Mouse (Mus musculus) left cerebral cortex, postnatal 36 days (tissue): ENCODE measurements around the gene Pdss1. TPM values are rescaled to one million over a fixed set of nuclear protein-coding genes. Genes with fewer than 3 reads are reported as not detected.
"Not testable (repeated sequence)": the region's sequence is repeated elsewhere in the genome, so short reads cannot be mapped to it uniquely, and the experiment has no call there.

Experiments used
- DNase-seq, 2 experiments: peaks; one replicate each; pipeline ENCODE4 v3.0.0; 2021 to 2022; ENCODE audit warnings: low spot score in 2 of 2, mixed read lengths in 1 of 2
- intact Hi-C: fragments of 180-260 bp; cut with DNase I; formaldehyde crosslinking; loops from one replicate; pipeline ENCODE4 v1.15.1; 2025
- total RNA-seq, 2 experiments: library from RNA; stranded (reverse); gene quantifications; 2 replicates each; pipeline ENCODE4 v1.2.3; 2021

Pdss1 gene
- 10 to 100 TPM in 1 of 2 experiments, 1 to 10 TPM in 1; 10.0 to 19.8 TPM for total RNA-seq

- intact Hi-C loops, result loop anchor here (2.0 kb wide), 1 partner anchor 145 kb away; the partner anchor contains the start of gene Abi1
- DNase-seq, result peak; percentile 91 to 94
Observed at GRCm38 (mm10) chr2:22895282-22896273, at the start of gene Pdss1. Gene Pdss1, plus strand, starts transcription at chr2:22895522.

GRCm38 (mm10) chr2:22851900-22852299 is 43.4 kb upstream of the Pdss1 start:
- intact Hi-C loops, result no loop called here
- no peak for DNase-seq

DNA sequence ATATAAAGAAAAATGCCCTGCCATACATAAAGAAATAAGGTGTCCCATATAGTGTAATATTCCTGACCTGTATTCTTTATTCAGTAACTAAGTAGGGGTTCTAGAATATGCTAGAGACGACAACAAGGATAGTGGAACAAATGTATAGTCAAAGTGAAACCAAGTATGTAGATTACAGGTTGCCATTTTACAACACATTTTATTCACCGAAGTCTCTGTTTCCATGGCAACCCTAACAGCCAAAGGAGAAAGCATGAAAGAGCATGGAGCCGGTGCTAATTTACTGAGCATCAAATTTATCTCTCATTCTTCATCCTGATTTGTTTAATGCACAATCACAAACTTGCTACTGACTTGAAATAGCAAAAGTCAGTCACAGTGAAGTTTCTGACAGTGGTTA is 37.8 kb upstream of the Pdss1 start:
- intact Hi-C loops, result no loop called here
- DNase-seq, result no peak

GRCm38 (mm10) chr2:22862194-22862593 is 33.1 kb upstream of the Pdss1 start:
- intact Hi-C loops, result loop anchor here (5.0 kb wide), 1 partner anchor 905 kb away; no protein-coding TSS in a partner anchor

DNA sequence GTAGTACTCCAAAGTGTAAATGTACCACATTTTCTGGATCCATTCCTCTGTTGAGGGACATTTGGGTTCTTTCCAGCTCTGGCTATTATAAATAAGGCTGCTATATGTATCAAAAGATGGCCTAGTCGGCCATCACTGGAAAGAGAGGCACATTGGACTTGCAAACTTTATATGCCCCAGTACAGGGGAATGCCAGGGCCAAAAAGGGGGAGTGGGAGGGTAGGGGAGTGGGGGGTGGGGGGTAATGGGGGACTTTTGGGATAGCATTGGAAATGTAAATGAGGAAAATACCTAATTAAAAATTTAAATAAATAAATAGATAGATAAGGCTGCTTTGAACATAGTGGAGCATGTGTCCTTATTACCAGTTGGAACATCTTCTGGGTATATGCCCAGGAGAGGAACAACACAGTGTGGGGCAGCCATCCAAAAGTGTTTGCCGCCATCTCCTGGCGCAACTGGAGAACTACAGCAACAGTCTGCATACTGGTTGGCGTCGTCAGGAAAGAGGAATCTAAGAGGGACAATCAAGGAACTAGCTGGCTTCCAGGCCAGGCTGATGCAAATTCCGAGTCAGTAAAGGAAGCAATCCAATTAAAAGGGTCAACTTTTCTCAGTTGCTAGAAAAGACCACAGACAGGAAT is 30.8 kb upstream of the Pdss1 start:
- intact Hi-C loops, result loop anchor here (1.0 to 5.0 kb wide), 2 partner anchors 105 to 907 kb away; no protein-coding TSS in a partner anchor
- DNase-seq, result peak; percentile 69 to 70

More at GRCm38 (mm10) chr2:22862194-22862593, 33.1 kb upstream of the Pdss1 start:
- DNase-seq, result no peak

DNA sequence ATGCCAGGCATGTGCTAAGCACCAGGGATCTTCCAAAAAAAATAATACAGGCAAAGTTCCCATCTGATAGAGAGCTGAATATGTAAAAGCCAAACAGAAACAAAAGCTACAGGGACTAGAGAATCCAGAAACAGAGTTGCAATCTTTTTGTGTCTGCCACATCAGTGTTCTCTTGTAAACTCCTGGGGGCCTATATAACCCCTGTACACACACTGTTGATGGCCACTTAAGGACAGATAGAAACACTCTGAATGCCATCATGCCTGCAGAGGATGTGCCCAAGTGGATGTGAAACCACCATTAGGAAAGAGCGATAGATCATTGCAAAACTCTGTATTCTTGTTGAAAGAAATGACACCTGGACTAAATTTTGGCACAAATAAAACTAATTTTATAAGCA is 29.5 kb upstream of the Pdss1 start:
- DNase-seq, result no peak
- intact Hi-C loops, result no loop called here

DNA sequence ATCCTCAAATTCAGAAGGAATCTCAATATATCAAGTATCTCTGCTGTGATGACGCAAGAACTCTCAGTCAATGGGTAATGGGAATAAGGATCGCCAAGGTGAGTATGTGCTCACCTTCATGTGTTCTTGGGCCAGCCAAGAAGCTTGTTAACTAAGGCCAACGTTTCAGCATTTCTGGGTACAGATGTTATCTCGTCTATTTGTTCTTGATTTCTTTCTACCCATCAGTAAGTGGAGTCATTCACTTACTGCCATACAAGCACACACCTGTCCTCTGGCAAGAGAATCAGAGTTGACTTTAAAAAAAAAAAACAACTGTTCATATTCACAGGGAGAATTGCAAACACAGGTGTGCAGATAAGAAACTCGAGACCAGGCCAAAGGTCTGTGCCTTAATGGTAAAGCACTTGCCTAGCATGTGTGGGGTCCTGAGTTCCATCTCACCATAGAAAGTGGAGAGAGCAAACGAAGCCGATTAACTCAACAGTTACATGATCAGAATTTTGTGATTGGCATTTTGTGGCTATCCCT is 28.4 kb upstream of the Pdss1 start:
- no peak for DNase-seq
- intact Hi-C loops, result no loop called here

DNA sequence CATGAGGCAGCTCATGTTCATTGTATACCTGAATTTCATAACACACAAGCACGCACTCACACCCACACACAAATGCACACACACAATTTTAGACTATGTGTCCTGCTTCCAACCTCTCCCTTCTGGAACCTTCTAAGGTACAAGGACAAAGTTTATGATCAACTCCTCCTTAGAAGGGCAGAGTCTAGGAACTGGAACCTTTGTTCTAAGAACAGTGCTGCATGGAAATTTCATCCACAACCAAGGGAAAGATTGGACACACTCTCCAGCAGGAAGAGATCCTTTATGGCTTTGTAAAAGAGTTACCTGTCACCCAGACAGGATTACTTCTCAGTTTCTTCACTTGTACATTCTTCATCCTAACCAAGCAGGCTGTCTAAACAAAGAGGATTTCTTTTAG is 22.2 kb upstream of the Pdss1 start:
- DNase-seq, result no peak
- intact Hi-C loops, result no loop called here

DNA sequence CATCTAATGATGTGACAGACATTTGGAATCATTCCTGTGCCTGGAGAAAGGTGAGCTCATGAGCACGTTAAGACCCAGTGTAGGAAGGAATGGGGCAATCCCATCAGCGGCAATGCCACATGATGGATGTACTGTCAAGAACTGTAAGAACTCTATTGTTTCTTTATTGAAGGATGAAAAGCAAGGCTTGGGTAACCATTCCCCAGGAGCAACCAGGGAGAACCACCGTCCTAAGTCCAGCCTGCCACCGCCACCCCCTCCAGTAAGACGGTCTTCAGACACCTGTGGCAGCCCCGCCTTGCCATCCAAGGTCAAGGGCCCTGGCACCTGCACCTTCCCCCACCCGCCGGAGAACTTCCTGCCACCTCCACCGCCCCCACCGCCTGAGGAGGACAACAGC is 20.7 kb upstream of the Pdss1 start:
- intact Hi-C loops, result no loop called here
- DNase-seq, result no peak

- intact Hi-C loops, result no loop called here
- no peak for DNase-seq
Observed at GRCm38 (mm10) chr2:22876614-22877013, 18.7 kb upstream of the Pdss1 start.

GRCm38 (mm10) chr2:22878781-22879180 is 16.5 kb upstream of the Pdss1 start:
- intact Hi-C loops, result no loop called here
- no peak for DNase-seq

- intact Hi-C loops, DNase-seq: not testable (repeated sequence)
Observed at GRCm38 (mm10) chr2:22880726-22881125, 14.6 kb upstream of the Pdss1 start.

DNA sequence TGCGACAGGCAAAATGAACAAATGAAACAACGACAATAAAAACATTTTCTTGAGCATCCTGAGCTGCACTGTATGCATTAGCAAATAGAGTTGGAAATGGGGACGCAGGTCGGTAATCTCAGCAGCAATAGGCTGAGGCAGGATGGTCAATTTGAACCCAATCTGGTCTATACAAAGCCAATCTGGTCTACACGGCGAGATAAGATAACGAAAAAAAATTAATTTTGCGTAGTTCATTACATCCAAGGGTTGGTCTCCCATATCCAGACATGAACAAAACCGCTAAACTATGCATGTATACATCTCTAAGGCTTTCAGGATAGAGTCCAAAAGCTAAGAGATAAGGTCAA is 415 bp upstream of the Pdss1 start:
- peak in 1 of 2 experiments; percentile 5 for DNase-seq
- intact Hi-C loops, result loop anchor here (2.0 kb wide), 1 partner anchor 146 kb away; the partner anchor contains the start of gene Abi1

DNA sequence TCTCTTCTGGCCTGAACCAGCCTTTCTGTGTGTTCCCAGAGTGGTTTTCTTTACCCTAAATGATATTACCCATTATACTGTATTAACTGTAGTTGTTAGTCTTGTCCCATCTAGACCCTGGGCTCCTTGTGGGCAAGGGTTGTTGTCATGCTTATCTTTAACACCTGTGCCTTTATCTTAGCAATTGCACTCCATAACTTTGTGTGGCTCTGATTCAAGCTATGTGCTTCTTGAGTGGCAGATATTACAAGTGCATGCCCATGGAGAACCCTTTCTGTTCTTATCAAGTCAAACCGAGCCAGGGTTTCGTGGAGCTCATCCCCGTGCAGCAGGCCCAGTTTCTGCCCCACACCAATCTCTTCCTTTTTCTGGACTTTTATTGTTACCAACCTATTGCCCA is 8.6 kb downstream of the Pdss1 start:
- no peak for DNase-seq
- intact Hi-C loops, result no loop called here

- intact Hi-C loops, result no loop called here
- no peak for DNase-seq
Observed at GRCm38 (mm10) chr2:22914421-22914820, 19.1 kb downstream of the Pdss1 start.

GRCm38 (mm10) chr2:22918651-22919050 is 23.3 kb downstream of the Pdss1 start:
- intact Hi-C loops, result no loop called here
- DNase-seq, result no peak

GRCm38 (mm10) chr2:22925911-22926310 is 30.6 kb downstream of the Pdss1 start:
- intact Hi-C loops, DNase-seq: not testable (repeated sequence)

DNA sequence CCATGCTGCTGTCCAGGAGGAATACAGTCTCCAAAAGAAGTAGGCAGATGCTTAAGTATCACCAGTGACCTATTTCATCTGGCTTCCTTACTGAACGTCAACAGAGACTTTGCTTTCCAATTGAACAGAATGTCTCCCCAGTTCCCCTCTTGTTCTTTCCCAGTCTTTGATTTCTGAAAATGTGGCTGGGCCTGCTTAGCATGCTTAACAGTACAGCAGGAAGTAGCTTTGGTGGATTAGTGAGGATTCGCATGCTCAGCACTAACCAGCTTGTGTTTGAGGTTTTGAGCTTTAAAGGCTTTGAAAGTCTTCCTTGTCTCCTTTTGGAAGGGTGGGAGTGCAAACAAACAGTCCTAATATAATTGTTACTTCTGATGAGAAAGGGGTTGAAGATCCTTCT is 32.9 kb downstream of the Pdss1 start:
- no peak for DNase-seq
- intact Hi-C loops, result no loop called here

DNA sequence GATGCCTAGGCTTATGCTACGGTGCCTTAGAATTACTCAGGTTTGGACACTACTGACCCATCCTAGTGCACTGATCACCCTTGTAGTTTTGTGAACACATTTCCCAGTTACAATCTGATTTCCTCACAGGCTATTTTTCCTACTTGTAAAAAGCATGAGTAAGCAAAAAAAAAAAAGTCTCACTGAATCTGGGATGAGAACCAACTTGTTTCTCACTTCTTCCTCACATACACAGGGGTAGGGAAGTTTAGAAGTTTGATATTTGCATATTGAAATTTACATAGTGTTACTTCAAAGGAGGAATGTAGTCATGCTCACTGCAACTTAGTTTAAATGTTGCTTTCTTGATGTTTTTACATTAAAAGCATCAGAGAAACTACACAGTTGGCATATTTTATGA is 38.2 kb downstream of the Pdss1 start:
- DNase-seq, result no peak
- intact Hi-C loops, result no loop called here

DNA sequence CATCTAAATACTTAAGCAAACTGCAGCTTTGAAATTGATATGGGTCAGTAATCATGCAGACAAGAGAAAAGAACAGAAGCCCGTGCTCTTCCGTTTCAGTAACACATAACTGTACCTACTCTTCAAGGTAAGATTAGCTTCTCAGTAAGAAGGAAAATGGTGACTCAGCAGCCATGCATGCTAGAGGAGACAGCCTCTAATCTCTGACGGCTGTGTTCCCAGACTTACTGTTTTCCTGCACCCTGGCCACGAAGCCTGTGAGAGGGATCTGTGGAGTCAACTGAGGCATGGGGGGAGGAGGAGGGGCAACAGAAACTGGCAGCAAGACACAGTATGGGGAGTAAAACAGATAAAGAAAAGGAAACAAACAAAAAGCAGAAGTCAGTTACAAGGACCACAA is 54.6 kb downstream of the Pdss1 start:
- intact Hi-C loops, result no loop called here
- DNase-seq, result no peak
